Mouse (Mus musculus): ENCODE measurements around the gene Pald1.
A peak's percentile ranks its signal among the peaks of the same experiment; 100 is the strongest.

Gene Pald1

GRCm38 (mm10) chr10:61324717-61325116 is 58.6 kb downstream of the Pald1 start:
- DNase-seq: no peak

GRCm38 (mm10) chr10:61318527-61318926 is 64.8 kb downstream of the Pald1 start:
- no peak for DNase-seq

GRCm38 (mm10) chr10:61315324-61315880 is 67.9 kb downstream of the Pald1 start:
- no peak for DNase-seq

DNA sequence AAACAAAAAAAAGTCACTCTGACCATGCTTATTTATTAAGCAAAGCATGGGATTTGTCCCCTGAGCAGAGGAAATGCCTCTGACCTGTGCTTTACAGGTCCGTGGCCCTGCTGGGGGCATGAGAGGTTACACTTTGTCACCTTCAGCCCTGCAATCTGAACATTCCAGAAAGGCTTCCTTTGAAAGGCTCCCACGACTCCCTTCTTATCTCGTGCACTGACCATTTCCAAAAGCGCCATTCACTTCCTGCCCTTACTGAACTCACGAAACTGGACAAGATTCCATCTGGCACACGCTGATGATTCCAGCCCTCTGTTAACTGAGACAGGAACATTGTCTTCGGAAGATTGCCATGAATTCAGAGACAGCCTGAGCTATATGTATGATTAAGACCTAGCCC is 69.6 kb downstream of the Pald1 start:
- DNase-seq: no peak

DNA sequence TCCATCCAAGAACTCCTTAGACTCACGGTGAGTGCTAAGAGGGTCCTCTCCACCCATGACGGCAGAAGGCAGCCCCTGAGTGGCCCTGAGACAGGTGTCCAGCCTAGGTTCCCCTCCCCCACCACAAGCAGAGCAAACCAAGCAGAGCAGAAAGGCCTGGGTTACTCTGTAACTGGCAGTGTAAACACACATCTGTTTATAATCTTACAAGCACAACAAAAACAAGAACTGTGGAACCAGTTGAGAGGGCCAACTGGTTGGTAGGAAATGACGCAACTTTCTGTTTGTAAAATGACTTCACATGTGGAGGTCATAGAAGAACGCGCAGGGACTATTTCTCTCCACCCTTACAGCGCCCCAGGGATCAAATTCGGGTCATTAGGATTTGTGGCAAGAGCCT is 70.6 kb downstream of the Pald1 start:
- DNase-seq: no peak

DNA sequence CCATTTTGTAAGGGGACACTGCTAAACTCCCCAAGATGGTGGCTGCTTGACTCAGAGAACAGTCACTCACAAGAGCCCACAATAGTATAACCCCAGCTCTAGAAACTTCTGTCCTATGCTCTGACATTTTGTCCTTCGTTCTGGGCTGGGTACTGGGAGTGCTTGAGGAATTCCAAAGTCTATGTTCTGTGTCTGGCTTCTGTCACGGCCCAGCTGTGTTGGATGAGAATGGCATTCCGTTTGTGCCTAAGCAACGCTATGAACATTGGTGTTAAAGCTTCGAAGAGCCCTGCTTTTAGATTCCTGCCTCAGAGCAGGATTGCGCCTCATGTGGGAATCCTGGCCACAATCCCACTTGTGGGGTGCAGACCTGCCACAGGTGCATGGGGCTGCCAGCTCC is 71.2 kb downstream of the Pald1 start:
- no peak for DNase-seq

GRCm38 (mm10) chr10:61308706-61309320 is 74.5 kb downstream of the Pald1 start:
- no peak for DNase-seq

DNA sequence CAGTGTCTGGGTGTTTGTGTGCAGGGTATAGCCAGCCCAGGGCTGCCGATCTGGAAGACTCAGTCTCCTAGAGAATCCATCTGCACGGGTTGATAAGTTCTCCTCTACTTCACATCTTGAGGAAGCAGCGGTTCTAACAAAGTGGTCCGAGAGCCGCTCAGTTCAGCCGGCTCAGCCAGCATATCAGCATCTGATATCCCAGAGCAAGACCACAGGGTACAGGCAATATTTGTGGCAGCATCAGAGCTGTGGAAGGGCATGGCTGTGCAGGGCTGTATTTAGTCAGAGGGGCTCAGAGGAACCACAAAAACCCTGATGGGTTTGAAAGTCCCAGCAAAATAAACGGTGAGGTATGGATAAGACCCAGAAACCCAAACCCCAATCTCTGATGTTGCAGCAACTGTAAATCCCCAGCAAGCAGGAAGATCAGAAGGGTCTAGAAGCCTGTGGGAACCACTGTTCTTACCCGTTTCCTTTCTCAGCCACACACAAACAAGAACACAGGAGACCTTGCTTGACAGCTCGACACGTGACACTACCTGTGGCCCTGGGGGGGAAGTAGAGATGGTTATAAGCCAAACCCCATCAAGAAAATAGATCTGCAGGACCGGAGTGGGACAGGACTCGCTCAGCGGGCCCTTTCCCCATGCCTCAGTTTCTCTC is 77.3 kb downstream of the Pald1 start:
- DNase-seq: no peak

DNA sequence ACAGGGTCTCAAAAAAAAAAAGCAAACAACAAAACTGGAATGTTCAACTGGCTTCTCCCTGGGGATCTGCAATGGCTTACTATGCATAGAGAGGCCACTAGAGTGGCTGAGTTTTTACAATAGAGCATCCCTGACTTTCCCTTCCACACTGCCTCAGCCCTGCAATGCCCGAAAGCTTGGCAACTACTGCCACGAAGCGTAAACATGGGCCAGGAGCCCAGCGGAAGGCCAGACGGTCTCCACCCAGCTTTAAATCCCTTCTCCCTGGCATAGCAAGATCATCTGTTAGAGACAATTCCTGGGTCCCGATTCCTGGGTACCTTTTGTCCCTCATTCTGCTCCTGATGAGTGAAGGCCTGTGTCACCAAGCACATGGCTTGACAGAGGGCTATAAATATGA is 79.3 kb downstream of the Pald1 start:
- DNase-seq: no peak

- no peak for DNase-seq
Observed at GRCm38 (mm10) chr10:61300996-61301395, 82.3 kb downstream of the Pald1 start.

DNA sequence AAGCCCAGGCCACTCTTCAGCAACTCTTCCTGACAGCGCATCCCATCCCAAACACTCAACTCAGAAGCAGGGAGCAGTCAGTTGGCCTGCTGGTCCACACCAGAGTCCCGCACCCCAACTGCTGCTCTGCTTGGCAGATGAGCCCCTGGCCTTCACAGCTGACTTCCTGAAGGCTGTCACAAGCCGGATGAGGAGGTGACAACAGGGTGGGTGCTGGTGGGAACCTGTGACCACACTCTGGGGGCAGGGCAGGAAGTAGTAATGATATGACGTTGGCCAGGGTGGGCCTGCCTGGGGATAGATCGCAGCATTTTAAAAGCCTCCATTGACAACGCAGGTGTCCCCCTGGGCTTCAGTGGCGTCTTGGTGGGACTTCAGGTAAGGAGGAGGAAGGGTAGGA is 85.9 kb downstream of the Pald1 start, which contains the start of gene Prf1:
Prf1 (plus strand) TSS at position 357 of the 400 bp plus-strand sequence.
- no peak for DNase-seq

DNA sequence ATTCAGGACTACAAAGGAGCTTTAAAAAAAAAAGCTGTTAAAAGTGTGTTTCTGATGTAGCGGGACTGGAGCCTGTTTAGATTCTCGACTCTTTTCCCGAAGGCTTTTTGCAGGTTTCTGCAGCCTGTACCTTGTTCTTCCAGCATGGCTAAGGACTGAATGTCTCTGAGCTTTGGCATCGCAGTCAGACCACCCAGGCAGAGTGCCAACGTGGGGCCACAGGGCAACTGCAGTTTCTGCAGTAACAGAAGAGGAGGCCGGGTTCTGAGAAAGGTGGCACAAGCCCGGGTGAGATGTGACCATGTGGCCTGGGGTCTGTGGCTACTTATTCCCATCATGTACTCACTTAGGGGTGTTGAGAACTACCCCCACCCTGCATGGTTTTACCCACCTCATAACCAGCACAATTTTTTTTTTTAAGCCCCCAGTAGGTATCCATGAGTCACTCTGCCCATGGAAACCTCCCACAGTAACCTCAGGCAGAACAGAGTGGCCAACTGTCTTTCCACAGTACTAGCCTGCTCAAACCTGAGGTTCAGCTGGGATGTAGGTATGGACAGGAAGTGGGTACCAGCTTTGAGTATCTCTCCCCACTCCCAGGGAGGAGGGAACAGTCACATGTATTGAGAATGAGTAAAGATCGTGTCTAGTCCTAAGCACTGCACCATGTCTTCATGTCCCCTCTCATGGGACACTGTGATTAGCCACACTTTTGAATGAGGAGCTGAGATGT is 86.5 kb downstream of the Pald1 start:
- DNase-seq: no peak

- DNase-seq: no peak
Observed at GRCm38 (mm10) chr10:61294242-61294641, 89.1 kb downstream of the Pald1 start.

GRCm38 (mm10) chr10:61290479-61290878 is 92.9 kb downstream of the Pald1 start:
- no peak for DNase-seq

GRCm38 (mm10) chr10:61290016-61290415 is 93.3 kb downstream of the Pald1 start:
- no peak for DNase-seq

DNA sequence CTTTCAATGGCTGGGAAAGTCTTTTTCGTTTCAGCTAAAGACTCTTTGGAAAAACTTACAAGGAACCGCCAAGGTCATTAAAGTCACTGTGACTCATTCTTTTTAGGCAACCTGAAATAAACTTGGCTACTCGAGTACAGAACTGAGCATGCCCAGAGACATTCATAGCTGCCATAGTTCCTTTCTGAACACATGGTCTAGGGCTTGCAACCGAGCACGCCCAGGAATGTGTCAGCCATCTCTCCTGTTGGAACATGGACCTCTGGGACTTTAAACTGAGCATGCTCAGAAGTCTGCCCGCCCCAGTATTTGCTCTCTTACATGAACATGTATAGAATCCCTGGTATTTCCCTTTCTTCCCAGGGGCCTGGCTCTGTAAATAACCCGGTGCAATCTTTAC is 97.1 kb downstream of the Pald1 start:
- no peak for DNase-seq

- DNase-seq: peak; percentile 51
Observed at GRCm38 (mm10) chr10:61285271-61285670, 98.1 kb downstream of the Pald1 start.

- DNase-seq: no peak
Observed at GRCm38 (mm10) chr10:61284309-61284708, 99.0 kb downstream of the Pald1 start.

GRCm38 (mm10) chr10:61281115-61281514 is 102.2 kb downstream of the Pald1 start:
- DNase-seq: no peak

DNA sequence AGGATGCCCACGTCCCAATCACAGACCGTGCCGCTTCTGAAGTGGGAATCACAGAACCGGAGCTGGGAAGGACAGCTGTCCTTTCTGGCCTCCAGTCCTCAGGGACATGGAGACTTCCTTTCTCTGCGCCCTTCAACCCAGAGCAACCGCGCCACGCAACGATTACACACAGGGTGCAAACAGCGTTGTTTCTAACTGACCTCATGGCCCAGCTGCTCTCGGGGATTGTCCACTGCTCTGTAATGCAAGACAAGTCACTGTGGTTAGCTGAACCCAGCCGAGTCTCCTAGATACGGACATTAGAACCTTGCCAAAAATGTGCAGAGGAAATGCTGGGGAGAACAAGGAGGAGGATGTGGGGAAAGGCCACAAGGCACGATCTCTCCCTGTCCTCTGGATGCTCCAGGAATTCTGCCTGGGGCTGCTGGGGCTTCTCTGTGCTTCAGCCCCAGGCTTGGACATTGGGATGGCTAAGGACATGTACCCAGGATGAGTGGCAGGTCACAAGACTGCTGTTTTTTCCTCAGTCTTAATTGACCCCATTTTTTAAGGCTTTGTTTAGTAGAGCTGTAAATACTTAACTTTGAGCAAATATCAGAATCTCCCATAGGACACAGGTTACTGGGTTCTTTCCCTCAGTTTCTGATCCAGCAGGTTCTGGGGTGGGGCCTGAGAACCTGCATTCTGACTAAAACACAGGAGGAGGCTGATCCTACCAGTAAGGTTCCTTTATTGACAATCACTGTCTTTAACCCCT is 105.2 kb downstream of the Pald1 start:
- DNase-seq: no peak

GRCm38 (mm10) chr10:61277051-61277450 is 106.3 kb downstream of the Pald1 start:
- DNase-seq: no peak

- DNase-seq: peak; percentile 17
Observed at GRCm38 (mm10) chr10:61275669-61276110, 107.6 kb downstream of the Pald1 start.

GRCm38 (mm10) chr10:61274532-61274931 is 108.8 kb downstream of the Pald1 start:
- no peak for DNase-seq

Data from cerebellum, adult 9-11 months (tissue).